Mouse (Mus musculus) kidney, postnatal 36 days (tissue): Measurements from ENCODE around the gene Fam193b.
A peak's percentile ranks its signal among the peaks of the same experiment; 100 is the strongest.

ENCODE experiments used
- DNase-seq, 2 experiments: peaks; one replicate each; pipeline ENCODE4 v3.0.0; 2021 to 2022; ENCODE audit warnings: mixed read lengths in 2 of 2

The Fam193b gene

GRCm38 (mm10) chr13:55494883-55495621 is 75.9 kb downstream of the Fam193b start:
- peak; percentile 49 for DNase-seq

DNA sequence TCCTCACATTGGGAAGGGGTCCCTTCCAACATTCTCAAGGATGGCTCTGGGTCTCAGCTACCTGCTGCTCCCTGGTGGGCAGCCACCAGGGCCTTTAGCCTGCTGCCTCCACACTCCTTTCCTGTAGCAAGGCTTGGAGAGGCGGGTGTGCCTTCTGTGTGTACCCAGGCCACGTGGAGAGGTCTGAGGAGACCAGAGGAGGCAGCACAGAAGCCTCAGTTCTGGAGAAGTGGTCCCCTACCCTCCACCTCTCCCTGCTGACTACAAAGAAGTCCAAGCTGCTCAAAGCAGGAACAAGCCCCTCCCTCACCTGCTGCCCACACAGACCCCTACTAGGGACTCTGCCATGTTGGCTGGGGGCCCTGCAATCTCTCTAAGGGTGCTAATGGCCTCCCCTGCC is 76.7 kb downstream of the Fam193b start:
- no peak for DNase-seq
